Mouse (Mus musculus): ENCODE results near the gene Vmn1r208. TPM values are rescaled to one million over a fixed set of nuclear protein-coding genes. Genes with fewer than 3 reads are reported as not detected.

The Vmn1r208 gene
- not detected for polyA plus RNA-seq (2014; fragmentation: Illumina TruSeq; extraction: RNeasy Lipid Tissue Mini Kit (QIAGEN cat#74804); ENCODE audit: low read depth, low replicate concordance)

DNA sequence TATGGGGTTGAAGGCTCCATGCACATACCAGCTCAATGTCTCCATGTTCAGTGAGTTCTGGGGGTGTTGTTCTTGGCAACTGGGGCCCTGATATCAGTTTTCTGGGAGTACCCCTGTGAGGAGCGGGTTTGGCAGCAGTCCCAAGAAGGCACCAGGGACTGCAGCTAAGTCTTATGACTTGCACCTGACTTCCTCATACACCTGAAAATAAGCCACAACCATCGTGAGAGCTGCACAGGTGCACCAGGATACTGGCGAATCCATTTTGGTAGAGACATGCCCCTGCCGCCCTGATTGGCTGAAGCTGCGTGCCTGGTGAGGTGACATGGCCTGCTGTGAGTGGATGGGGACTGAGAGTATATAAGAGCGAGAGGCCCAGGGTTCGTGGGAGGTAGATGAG, at the start of gene Vmn1r208:
TSS of gene Vmn1r208 (minus strand) at position 101 of the 400 bp plus-strand sequence.

GRCm38 (mm10) chr13:22809582-22809981, 32.4 kb upstream of the Vmn1r208 start, which contains the start of gene Vmn1r209:
TSS of gene Vmn1r209 (minus strand) at chr13:22809682.

GRCm38 (mm10) chr13:22729529-22729928, 47.7 kb downstream of the Vmn1r208 start, which contains the start of gene Vmn1r207-ps:
TSS of gene Vmn1r207-ps (minus strand) at chr13:22729629.

Other genes starting within 250 kb of the Vmn1r208 start
- not detected for gene Vmn1r204, start 224.2 kb downstream of the Vmn1r208 start, polyA plus RNA-seq (2014; fragmentation: Illumina TruSeq; extraction: RNeasy Lipid Tissue Mini Kit (QIAGEN cat#74804); ENCODE audit: low read depth, low replicate concordance)
- gene Vmn1r205, start 184.4 kb downstream of the Vmn1r208 start, polyA plus RNA-seq (2014; fragmentation: Illumina TruSeq; extraction: RNeasy Lipid Tissue Mini Kit (QIAGEN cat#74804); ENCODE audit: low read depth, low replicate concordance): not detected
- gene Vmn1r206, start 153.1 kb downstream of the Vmn1r208 start, polyA plus RNA-seq (2014; fragmentation: Illumina TruSeq; extraction: RNeasy Lipid Tissue Mini Kit (QIAGEN cat#74804); ENCODE audit: low read depth, low replicate concordance): not detected
- gene Vmn1r207-ps, start 47.8 kb downstream of the Vmn1r208 start, polyA plus RNA-seq (2014; fragmentation: Illumina TruSeq; extraction: RNeasy Lipid Tissue Mini Kit (QIAGEN cat#74804); ENCODE audit: low read depth, low replicate concordance): not detected
- not detected for gene Vmn1r209, start 32.3 kb upstream of the Vmn1r208 start, polyA plus RNA-seq (2014; fragmentation: Illumina TruSeq; extraction: RNeasy Lipid Tissue Mini Kit (QIAGEN cat#74804); ENCODE audit: low read depth, low replicate concordance)
- gene Vmn1r210, start 53.9 kb upstream of the Vmn1r208 start, polyA plus RNA-seq (2014; fragmentation: Illumina TruSeq; extraction: RNeasy Lipid Tissue Mini Kit (QIAGEN cat#74804); ENCODE audit: low read depth, low replicate concordance): not detected
- gene Vmn1r211, start 80.2 kb upstream of the Vmn1r208 start, polyA plus RNA-seq (2014; fragmentation: Illumina TruSeq; extraction: RNeasy Lipid Tissue Mini Kit (QIAGEN cat#74804); ENCODE audit: low read depth, low replicate concordance): not detected
- gene Vmn1r212, start 106.8 kb upstream of the Vmn1r208 start, polyA plus RNA-seq (2014; fragmentation: Illumina TruSeq; extraction: RNeasy Lipid Tissue Mini Kit (QIAGEN cat#74804); ENCODE audit: low read depth, low replicate concordance): not detected
- not detected for gene Vmn1r213, start 230.3 kb upstream of the Vmn1r208 start, polyA plus RNA-seq (2014; fragmentation: Illumina TruSeq; extraction: RNeasy Lipid Tissue Mini Kit (QIAGEN cat#74804); ENCODE audit: low read depth, low replicate concordance)

All from adrenal gland, adult 10 weeks (tissue).